Mouse (Mus musculus): Measurements from ENCODE around the gene Lrp1. TPM values are rescaled to one million over a fixed set of nuclear protein-coding genes. Genes with fewer than 3 reads are reported as not detected.

Lrp1 gene
- polyA plus RNA-seq, 1 experiment, result 0.06 TPM

DNA sequence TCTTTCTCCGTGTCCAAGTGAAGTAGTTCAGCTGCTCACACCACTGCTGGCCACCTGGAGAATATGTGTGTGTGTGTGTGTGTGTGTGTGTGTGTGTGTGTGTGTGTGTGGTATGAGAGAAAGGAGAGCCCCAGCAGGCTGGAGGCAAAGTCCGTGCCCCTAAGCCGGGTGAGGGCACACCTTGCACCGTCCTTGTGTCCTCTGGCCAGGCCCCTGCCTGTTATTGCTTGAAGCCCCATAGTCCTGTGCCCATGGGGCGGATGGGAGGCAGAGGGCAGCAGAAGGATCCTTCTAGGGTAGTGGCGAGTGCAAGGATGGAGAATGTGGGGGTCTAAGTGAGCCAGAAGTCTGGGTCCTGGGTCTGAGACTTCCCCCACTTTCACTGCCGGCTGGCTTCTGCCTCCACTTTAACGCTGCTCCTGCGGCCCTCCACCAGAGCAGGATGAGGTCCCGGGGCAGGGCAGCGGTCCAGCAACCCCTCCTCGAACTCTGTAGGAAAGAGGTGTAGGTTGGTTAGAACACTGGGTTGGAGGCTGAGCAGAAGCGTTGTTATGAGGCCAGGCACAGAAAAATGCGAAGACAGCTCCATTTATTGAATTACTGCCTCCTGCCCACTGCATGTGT, 40.5 kb upstream of the Lrp1 start:
- TF ChIP-seq GATA1 (IDR thresholded peaks at IDR 0.05; ENCODE audit: low read length), result no peak

DNA sequence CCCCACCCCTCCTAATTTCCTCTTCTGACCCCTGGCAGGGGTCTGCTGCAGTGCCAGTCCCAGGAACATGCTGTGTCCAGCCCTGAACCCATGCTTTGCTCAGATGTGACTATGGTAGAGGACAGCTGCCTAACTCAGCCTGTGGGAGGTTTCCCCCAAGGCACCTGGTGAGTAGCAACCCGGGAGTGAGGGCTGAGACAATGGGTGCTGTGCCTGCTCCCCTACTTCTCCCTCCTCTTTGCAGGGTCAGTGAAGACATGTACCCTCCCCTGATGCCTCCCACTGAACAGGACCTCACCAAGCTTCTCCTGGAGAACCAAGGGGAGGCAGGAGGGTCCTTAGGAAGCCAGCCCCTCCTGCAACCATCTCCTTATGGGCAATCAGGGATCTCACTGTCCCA, 38.6 kb upstream of the Lrp1 start:
- TF ChIP-seq GATA1 (IDR thresholded peaks at IDR 0.05; ENCODE audit: low read length), result no peak

GRCm38 (mm10) chr10:127658076-127658475, 37.1 kb upstream of the Lrp1 start:
- no peak for TF ChIP-seq GATA1 (IDR thresholded peaks at IDR 0.05; ENCODE audit: low read length)

DNA sequence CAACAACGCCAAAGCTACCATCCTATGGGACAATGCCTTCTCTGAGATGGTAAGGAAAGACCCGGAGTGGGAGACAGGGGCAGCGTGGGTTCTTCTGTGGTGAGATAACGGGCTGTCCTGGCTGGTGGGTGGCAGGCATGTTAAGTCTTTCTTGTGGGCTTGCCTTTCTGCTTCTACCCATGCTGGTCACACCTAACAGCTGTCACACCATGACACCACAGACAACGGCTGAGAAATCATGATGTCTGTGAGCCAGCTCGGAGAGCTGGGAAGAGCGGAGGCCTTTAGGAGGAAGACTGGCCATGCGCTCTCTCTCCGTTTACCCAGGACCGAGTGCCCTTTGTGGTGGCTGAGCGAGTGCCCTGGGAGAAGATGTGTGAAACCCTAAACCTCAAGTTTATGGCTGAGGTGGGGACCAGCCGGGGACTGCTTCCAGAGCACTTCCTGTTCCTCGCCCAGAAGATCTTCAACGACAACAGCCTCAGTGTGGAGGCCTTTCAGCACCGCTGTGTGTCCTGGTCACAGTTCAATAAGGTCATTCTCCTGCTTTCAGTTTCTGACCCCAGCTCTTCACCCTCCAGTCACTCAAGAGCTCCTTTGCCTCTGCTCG, 34.1 kb upstream of the Lrp1 start:
- no peak for TF ChIP-seq GATA1 (IDR thresholded peaks at IDR 0.05; ENCODE audit: low read length)

GRCm38 (mm10) chr10:127652906-127653638, 32.1 kb upstream of the Lrp1 start:
- no peak for TF ChIP-seq GATA1 (IDR thresholded peaks at IDR 0.05; ENCODE audit: low read length)

GRCm38 (mm10) chr10:127645791-127646190, 24.8 kb upstream of the Lrp1 start:
- TF ChIP-seq GATA1 (IDR thresholded peaks at IDR 0.05; ENCODE audit: low read length), result no peak

DNA sequence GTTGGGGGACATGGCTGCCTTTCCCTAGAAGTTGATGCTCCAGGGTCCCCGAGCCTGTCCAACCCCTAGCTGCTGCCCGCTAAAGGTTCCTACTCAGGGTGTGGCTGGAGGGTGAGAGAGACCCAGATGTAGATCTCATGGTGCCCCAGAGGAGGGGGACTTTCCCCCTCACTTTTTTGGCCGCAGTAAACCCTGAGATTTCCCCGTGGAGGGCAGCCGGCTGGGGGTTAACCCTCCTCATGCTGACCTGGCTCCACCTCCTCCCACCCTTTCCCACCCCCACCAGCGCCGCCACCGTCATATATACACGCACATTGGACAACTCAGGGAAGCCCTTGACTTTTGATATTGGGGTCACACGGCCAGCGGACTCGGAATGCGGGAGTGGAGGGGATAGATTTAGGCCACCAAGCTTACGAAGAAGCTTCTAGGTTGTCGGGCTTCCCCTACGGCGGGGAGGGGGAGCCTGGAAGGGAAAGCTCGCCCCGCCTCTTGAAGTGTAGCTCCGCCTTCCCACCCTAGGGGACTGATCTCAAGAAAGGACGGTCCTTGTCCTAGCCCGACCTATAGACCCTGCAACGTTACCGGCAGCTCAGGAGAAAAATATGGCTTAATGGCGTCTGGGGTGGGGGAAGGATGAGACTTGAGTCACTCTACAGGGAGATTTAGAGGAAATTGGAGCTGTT, 22.7 kb upstream of the Lrp1 start:
- no peak for TF ChIP-seq GATA1 (IDR thresholded peaks at IDR 0.05; ENCODE audit: low read length)

GRCm38 (mm10) chr10:127642772-127643552, 22.0 kb upstream of the Lrp1 start, which contains the start of gene Stat6:
TSS of gene Stat6 (plus strand) at chr10:127642986.
- no peak for TF ChIP-seq GATA1 (IDR thresholded peaks at IDR 0.05; ENCODE audit: low read length)

DNA sequence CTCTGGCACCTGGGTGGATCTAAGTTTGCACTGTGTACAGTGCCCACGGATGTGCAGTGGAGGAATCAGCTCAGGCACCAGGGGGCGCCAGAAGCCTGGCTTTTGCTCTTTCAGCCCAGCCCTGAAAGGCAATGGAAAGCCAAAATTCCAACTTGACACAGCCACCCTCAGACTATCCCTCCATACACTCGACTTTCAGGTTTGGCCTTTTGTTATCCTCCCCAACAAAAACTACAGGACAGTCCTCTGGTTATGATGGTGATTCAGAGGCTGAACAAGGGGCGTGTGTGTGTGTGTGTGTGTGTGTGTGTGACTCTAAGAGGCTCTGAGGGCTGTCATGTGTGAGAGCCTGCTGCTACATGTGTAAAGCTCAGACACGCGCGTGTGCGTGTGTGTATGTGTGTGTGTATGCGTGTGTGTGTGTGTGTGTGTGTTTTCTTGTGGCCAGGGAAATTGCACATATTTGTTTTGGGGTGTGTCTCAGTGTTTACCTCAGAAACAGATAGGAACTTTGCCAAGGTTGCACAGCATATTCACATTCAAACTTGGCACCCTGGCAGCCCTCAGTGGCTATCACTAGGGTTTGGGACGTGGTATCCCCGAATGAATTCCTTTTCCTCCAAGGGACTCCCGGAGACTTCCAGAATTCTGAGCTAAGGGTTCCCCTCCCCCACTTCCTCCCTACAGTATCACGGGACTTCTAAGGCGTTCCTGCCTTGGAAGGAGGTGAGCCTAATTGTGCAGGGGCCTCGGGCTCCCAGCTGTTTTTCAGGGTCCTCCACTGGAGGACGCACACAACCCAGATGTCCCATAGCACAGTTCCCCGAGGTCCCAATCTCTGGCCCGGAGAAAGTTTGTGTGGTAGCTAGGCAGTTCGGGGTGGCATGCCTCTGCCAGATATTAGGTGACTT, 21.2 kb upstream of the Lrp1 start:
- TF ChIP-seq GATA1 (IDR thresholded peaks at IDR 0.05; ENCODE audit: low read length), result no peak

- no peak for TF ChIP-seq GATA1 (IDR thresholded peaks at IDR 0.05; ENCODE audit: low read length)
Observed at GRCm38 (mm10) chr10:127640421-127640820, 19.5 kb upstream of the Lrp1 start.

GRCm38 (mm10) chr10:127632668-127633271, 11.8 kb upstream of the Lrp1 start:
- no peak for TF ChIP-seq GATA1 (IDR thresholded peaks at IDR 0.05; ENCODE audit: low read length)

DNA sequence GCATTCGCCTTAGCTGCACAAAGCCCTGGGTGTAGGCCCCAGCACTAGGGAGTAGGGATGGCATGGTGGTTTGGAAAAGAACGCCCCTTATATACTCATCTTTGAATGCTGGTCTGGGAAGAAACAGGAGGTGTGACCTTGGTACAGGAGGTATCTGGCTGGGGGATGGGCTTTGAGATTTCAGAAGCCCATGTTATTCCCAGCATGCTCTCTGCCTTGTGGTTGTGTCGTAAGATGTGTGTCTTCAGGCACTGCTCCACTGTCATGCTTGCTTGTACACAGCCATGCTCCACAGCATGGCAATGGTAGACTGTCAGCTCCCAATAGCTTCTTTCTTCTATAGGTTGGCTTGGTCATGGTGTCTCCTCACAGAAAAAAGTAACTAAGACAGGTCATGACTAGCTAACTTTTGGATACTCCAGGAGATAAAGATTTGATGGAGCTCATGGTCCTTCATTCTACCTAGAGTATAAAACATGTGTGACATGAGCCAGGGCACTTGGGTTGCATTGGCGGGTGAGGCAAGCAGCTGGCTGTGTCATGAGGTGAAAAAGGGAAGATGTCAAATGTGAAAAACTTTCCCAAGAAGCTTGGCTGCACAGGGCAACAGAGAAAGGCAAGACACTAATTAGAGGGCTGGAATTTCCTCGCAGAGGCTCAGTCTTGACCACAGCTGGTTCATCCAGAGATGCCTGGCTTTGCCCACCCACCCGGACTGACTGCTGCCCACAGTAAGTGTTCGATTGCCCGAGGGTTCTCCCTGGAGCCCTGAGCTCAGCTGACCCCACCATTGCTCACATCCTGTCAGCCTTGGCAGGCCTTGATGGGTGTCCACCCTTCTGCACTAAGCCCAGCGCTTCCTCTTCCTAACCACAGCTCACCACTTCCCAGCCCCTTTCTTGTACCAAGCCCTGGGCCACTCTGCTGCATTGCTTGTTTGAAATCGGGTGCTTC, 10.6 kb upstream of the Lrp1 start:
- TF ChIP-seq GATA1 (IDR thresholded peaks at IDR 0.05; ENCODE audit: low read length), result no peak

GRCm38 (mm10) chr10:127626433-127626832, 5.5 kb upstream of the Lrp1 start:
- TF ChIP-seq GATA1 (IDR thresholded peaks at IDR 0.05; ENCODE audit: low read length), result no peak
